Mouse (Mus musculus): ENCODE data around the gene Ndufb10. TPM values are rescaled to one million over a fixed set of nuclear protein-coding genes. Genes with fewer than 3 reads are reported as not detected.

Gene Ndufb10
- polyA plus RNA-seq, 2 experiments, result 162 to 207 TPM

DNA sequence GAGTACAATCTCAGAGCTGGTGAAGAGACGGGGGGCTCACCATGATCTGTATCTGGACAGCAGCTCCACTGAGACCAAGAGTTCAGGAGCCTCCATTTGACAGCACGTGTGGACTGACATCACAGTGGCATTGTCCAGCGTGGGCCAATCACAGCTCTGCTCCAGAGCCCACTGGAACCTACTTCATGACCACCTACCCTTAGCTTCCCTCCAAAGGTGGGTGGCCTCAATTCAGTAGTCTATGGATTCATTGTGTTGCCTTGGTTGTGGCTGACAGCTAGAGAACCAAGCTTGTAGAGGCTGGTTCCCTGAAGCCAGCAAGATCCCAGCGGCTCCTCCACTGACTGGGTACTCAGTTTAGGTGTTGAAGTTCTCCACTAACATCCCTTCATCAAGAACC is 6.3 kb downstream of the Ndufb10 start, which contains the start of the genes Rnf151 and Rps2:
Rnf151 (minus strand) TSS at position 121 of the 400 bp plus-strand sequence.
Rps2 (plus strand) TSS at position 174 of the 400 bp plus-strand sequence.
- no peak for TF ChIP-seq EP300 (IDR thresholded peaks at IDR 0.05; ENCODE audit: low read depth)
- Histone ChIP-seq H3K4me3 (ENCODE audit: insufficient read depth in 1 of 2, low read depth in 2 of 2, low read length in 2 of 2) (peak within 1 kb of the TSS; percentile 96 to 97), H3K36me3 (replicated peaks; ENCODE audit: control insufficient read depth, insufficient read depth, low read depth) (peaks cover 19% of the 10 kb centered on the region), H3K27me3 (ENCODE audit: control insufficient read depth, insufficient read depth, low read length) (no peaks in the 10 kb centered on the region), H3K9ac (replicated peaks) (peak within 1 kb of the TSS; percentile 95), H3K4me2 (ENCODE audit: low read depth) (peak within 1 kb of the TSS; percentile 92), H3K27ac (peak within 1 kb of the TSS; percentile 26; the same call in 1 of the 2 replicates), H3K9me3 (ENCODE audit: control insufficient read depth, low read length) (no peaks in the 10 kb centered on the region), H3K4me1 (replicated peaks; ENCODE audit: control insufficient read depth in 2 of 2, insufficient read depth in 2 of 2, low read length in 1 of 2) (peaks cover 10 to 17% of the 10 kb centered on the region in 2 experiments)
- 64% methylated on average over 4 of the region's 4 CpGs for WGBS (ENCODE audit: insufficient replicate concordance)
- no peak for DNase-seq (ENCODE audit: low read depth in 3 of 3, low spot score in 3 of 3)
- ATAC-seq (ENCODE audit: insufficient read depth), result no peak

DNA sequence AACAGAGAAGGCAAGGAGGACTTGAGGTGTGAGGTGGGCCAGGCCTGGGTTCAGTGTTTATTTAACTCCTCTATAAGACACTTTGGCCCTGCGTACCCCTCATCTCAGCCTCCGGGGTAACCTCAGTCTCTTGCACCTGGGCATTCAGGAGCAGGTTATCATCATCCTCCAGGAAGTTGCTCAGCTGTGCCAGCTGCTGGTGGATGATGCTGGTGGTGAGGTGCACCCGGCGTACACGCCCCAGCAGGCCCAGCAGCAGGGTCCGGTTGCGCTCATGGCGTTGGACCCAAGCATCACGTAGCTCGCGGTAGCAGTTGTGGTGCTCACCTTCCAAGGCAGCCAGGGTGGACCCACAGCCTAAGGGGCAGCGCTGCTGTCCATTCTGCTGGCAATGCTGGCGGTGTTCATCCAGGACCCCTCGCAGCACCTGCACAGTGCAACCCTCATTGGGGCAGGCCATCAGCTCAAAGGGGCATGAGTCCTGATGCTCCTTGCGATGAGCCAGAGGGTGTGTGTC is 8.1 kb downstream of the Ndufb10 start:
- Histone ChIP-seq H3K9ac (replicated peaks) (no peak overlapping the region), H3K27ac (no peak overlapping the region), H3K27me3 (ENCODE audit: control insufficient read depth, insufficient read depth, low read length) (no peaks in the 10 kb centered on the region), H3K36me3 (replicated peaks; ENCODE audit: control insufficient read depth, insufficient read depth, low read depth) (peaks cover 5% of the 10 kb centered on the region), H3K9me3 (ENCODE audit: control insufficient read depth, low read length) (no peaks in the 10 kb centered on the region), H3K4me1 (replicated peaks; ENCODE audit: control insufficient read depth in 2 of 2, insufficient read depth in 2 of 2, low read length in 1 of 2) (peaks cover 2 to 6% of the 10 kb centered on the region in 2 experiments), H3K4me2 (ENCODE audit: low read depth) (no peak overlapping the region), H3K4me3 (ENCODE audit: insufficient read depth in 1 of 2, low read depth in 2 of 2, low read length in 2 of 2) (no peak overlapping the region)
- ATAC-seq (ENCODE audit: insufficient read depth), result no peak
- WGBS (ENCODE audit: insufficient replicate concordance), result 89% methylated on average over 15 of the region's 15 CpGs
- no peak for DNase-seq (ENCODE audit: low read depth in 3 of 3, low spot score in 3 of 3)
- TF ChIP-seq CTCF (IDR thresholded peaks at IDR 0.05; ENCODE audit: low read depth), result no peak
- no peak for TF ChIP-seq EP300 (IDR thresholded peaks at IDR 0.05; ENCODE audit: low read depth)

DNA sequence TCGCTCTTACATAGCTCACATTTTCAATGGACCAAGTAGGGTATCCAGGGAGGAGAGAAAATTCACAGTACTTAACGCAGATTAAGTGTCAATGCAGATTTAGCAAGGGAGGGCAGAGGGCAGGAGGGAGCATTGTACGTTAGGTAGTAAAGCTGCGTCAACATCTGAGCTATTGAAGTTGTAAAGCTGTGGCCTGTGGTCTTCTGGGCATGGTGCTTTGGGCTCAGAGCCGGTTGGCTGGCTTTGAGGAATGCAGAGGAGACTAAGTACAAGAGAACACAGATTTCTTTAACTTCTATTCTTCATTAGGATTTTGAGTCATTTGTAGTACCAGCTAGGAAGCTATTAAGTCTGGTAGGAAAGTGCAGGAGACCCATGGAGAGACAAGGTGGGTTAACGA is 8.7 kb downstream of the Ndufb10 start:
- ATAC-seq (ENCODE audit: insufficient read depth) (no peak), DNase-seq (ENCODE audit: low read depth in 3 of 3, low spot score in 3 of 3) (no peak)
- Histone ChIP-seq H3K36me3 (replicated peaks; ENCODE audit: control insufficient read depth, insufficient read depth, low read depth) (peaks cover under 1% of the 10 kb centered on the region; the same call in 1 of the 2 replicates), H3K9me3 (ENCODE audit: control insufficient read depth, low read length) (no peaks in the 10 kb centered on the region), H3K4me2 (ENCODE audit: low read depth) (no peak overlapping the region), H3K4me1 (replicated peaks; ENCODE audit: control insufficient read depth in 2 of 2, insufficient read depth in 2 of 2, low read length in 1 of 2) (peaks cover 2 to 6% of the 10 kb centered on the region in 2 experiments), H3K9ac (replicated peaks) (no peak overlapping the region), H3K27ac (no peak overlapping the region), H3K27me3 (ENCODE audit: control insufficient read depth, insufficient read depth, low read length) (no peaks in the 10 kb centered on the region), H3K4me3 (ENCODE audit: insufficient read depth in 1 of 2, low read depth in 2 of 2, low read length in 2 of 2) (no peak overlapping the region)
- 81% methylated on average over 6 of the region's 6 CpGs for WGBS (ENCODE audit: insufficient replicate concordance)
- TF ChIP-seq CTCF (IDR thresholded peaks at IDR 0.05; ENCODE audit: low read depth) (no peak), EP300 (IDR thresholded peaks at IDR 0.05; ENCODE audit: low read depth) (no peak)

DNA sequence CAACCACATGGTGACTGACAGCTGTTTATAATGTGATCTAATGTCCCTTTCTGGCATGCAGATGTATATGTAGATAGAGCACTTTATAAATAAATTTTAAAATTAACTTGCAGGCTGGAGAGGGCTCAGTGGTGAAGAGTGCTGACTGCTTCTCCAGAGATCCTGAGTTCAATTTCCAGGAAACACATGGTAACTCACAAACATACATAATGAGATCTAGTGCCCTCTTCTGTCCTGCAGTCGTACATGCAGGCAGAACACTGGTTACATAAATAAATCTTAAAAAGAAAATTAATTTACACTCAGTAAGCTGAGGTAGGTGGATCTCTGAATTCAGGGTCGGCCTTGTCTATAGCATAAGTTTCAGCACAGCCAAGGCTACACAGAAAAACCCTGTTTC is 15.6 kb downstream of the Ndufb10 start:
- Histone ChIP-seq H3K9ac (replicated peaks) (no peak overlapping the region), H3K9me3 (ENCODE audit: control insufficient read depth, low read length) (no peaks in the 10 kb centered on the region), H3K27ac (no peak overlapping the region), H3K4me1 (replicated peaks; ENCODE audit: control insufficient read depth in 2 of 2, insufficient read depth in 2 of 2, low read length in 1 of 2) (peaks cover 12 to 14% of the 10 kb centered on the region in 2 experiments), H3K4me2 (ENCODE audit: low read depth) (peak overlapping the region; percentile 97), H3K27me3 (ENCODE audit: control insufficient read depth, insufficient read depth, low read length) (no peaks in the 10 kb centered on the region), H3K36me3 (replicated peaks; ENCODE audit: control insufficient read depth, insufficient read depth, low read depth) (peaks cover 3% of the 10 kb centered on the region; the same call in 1 of the 2 replicates), H3K4me3 (ENCODE audit: insufficient read depth in 1 of 2, low read depth in 2 of 2, low read length in 2 of 2) (peak overlapping the region in 1 of 2 experiments; percentile 86; a peak in 2 of 4 replicates)
- 18% methylated on average over 2 of the region's 2 CpGs for WGBS (ENCODE audit: insufficient replicate concordance)
- TF ChIP-seq CTCF (IDR thresholded peaks at IDR 0.05; ENCODE audit: low read depth) (peak; percentile 58; the same call in 1 of the 2 replicates), EP300 (IDR thresholded peaks at IDR 0.05; ENCODE audit: low read depth) (no peak)
- ATAC-seq (ENCODE audit: insufficient read depth) (no peak), DNase-seq (ENCODE audit: low read depth in 3 of 3, low spot score in 3 of 3) (peak in 1 of 3 experiments; percentile 61)

DNA sequence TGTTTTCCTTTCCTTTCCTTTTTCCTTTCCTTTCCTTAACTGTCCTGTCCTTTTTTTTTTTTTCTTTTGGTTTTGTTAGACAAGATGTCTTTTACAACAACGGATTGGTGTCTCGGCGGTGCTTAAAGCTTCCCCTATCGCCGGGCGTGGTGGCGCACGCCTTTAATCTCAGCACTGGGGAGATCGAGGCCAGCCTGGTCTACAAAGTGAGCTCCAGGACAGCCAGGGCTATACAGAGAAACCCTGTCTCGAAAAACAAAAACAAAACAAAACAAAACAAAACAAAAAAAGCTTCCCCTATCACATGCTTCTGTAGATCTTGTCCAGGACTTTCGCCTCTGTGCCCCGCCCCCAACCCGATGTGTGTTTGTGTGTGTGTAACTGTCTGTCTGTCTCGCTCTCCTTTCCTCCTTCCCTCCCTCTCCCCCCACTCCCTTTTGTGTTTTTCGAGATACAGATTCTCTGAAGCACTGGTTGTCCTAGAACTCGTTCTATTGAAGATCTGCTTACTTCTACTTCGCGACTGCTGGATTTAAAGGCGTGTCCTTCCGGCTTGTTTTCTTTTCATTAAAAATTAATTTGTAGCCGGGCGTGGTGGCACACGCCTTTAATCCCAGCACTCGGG is 16.4 kb downstream of the Ndufb10 start:
- Histone ChIP-seq H3K9ac (replicated peaks) (peak overlapping the region; percentile 83), H3K4me2 (ENCODE audit: low read depth) (peak overlapping the region; percentile 97), H3K9me3 (ENCODE audit: control insufficient read depth, low read length) (no peaks in the 10 kb centered on the region), H3K4me1 (replicated peaks; ENCODE audit: control insufficient read depth in 2 of 2, insufficient read depth in 2 of 2, low read length in 1 of 2) (peaks cover 12 to 14% of the 10 kb centered on the region in 2 experiments), H3K27me3 (ENCODE audit: control insufficient read depth, insufficient read depth, low read length) (no peaks in the 10 kb centered on the region), H3K36me3 (replicated peaks; ENCODE audit: control insufficient read depth, insufficient read depth, low read depth) (peaks cover 4% of the 10 kb centered on the region; the same call in 1 of the 2 replicates), H3K4me3 (ENCODE audit: insufficient read depth in 1 of 2, low read depth in 2 of 2, low read length in 2 of 2) (peak overlapping the region; percentile 72 to 86), H3K27ac (peak overlapping the region; percentile 90)
- no peak for DNase-seq (ENCODE audit: low read depth in 3 of 3, low spot score in 3 of 3)
- TF ChIP-seq CTCF (IDR thresholded peaks at IDR 0.05; ENCODE audit: low read depth) (no peak), EP300 (IDR thresholded peaks at IDR 0.05; ENCODE audit: low read depth) (no peak)
- 3% methylated on average over 24 of the region's 24 CpGs for WGBS (ENCODE audit: insufficient replicate concordance)
- ATAC-seq (ENCODE audit: insufficient read depth), result peak; percentile 61; the same call in 1 of the 2 replicates
